Mouse (Mus musculus): ENCODE results near the gene Olfr876. TPM values are rescaled to one million over a fixed set of nuclear protein-coding genes. Genes with fewer than 3 reads are reported as not detected.
A peak's percentile ranks its signal among the peaks of the same experiment; 100 is the strongest.
"Not testable (repeated sequence)": the region's sequence is repeated elsewhere in the genome, so short reads cannot be mapped to it uniquely, and the experiment has no call there.

Olfr876 gene
- not detected in 2 replicates for total RNA-seq (2014; rRNA removed)
- not detected in 2 replicates for polyA plus RNA-seq (2015; fragmentation: Nextera tagmentation; extraction: Ambion mirVana)

DNA sequence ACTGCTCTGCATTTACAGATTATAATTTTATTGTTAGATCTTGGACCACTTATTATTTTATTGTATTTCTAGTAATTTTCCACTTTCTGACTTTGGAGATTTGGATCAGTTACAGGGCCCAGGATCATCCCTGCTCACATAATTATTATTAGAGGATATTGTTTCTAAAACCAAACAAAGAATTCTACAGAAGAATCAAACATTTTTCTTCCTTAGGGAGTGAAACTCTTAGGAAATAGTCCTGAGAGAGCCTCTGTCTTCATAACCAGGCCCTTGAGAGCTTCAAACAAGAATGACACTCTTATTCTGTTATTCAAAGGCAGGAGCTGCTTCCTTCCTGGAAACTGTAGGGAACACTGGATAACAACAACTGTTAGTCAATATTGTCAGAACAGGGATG, at the start of gene Olfr876:
TSS of gene Olfr876 (plus strand) at position 301 of the 400 bp plus-strand sequence.
- no peak for TF ChIP-seq CTCF (IDR thresholded peaks at IDR 0.05; ENCODE audit: low read depth)
- no peak for DNase-seq (ENCODE audit: low spot score)
- H3K4me3 ChIP-seq (ENCODE audit: low read length): no peak within 1 kb of the TSS
- no peaks in the 10 kb centered on the region for H3K27me3 ChIP-seq (ENCODE audit: insufficient read depth, low read length)
- H3K4me1 ChIP-seq (ENCODE audit: insufficient read depth, low read length): no peaks in the 10 kb centered on the region
- ATAC-seq: no peak
- H3K9me3 ChIP-seq (ENCODE audit: low read length): no peaks in the 10 kb centered on the region
- no peak within 1 kb of the TSS for H3K4me2 ChIP-seq (ENCODE audit: low read depth, low read length)
- H3K27ac ChIP-seq: no peak within 1 kb of the TSS
- H3K9ac ChIP-seq (replicated peaks; ENCODE audit: low read length): no peak within 1 kb of the TSS
- no peaks in the 10 kb centered on the region for H3K36me3 ChIP-seq (ENCODE audit: insufficient read depth, low read length)

DNA sequence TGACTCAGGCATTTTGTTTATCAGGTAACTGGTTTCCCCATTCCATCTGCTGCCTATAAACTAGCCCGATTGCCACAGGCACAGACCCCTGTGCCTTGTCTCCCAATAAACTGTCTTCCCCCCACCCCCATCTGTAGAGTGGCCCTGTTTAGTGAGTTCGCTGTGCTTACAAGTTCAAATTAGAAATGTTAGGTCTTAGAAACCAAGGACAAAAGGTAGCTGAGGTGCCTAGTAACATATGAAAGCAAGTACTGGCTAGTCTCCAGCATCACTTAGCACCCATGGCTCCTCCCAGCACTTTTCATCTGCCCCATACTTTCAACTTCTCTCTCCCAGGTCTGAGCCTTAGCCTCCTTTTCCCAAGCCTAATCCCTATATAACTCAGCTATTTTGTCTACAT, 41.1 kb upstream of the Olfr876 start:
- no peak overlapping the region for H3K9ac ChIP-seq (replicated peaks; ENCODE audit: low read length)
- no peak overlapping the region for H3K27ac ChIP-seq
- peak; percentile 1 for DNase-seq (ENCODE audit: low spot score)
- no peak overlapping the region for H3K4me2 ChIP-seq (ENCODE audit: low read depth, low read length)
- H3K36me3 ChIP-seq (ENCODE audit: insufficient read depth, low read length): no peaks in the 10 kb centered on the region
- no peak overlapping the region for H3K4me3 ChIP-seq (ENCODE audit: low read length)
- 53% methylated on average over 2 of the region's 2 CpGs for WGBS
- H3K27me3 ChIP-seq (ENCODE audit: insufficient read depth, low read length): no peaks in the 10 kb centered on the region
- no peaks in the 10 kb centered on the region for H3K4me1 ChIP-seq (ENCODE audit: insufficient read depth, low read length)
- no peak for ATAC-seq
- H3K9me3 ChIP-seq (ENCODE audit: low read length): no peaks in the 10 kb centered on the region
- no peak for TF ChIP-seq CTCF (IDR thresholded peaks at IDR 0.05; ENCODE audit: low read depth)

DNA sequence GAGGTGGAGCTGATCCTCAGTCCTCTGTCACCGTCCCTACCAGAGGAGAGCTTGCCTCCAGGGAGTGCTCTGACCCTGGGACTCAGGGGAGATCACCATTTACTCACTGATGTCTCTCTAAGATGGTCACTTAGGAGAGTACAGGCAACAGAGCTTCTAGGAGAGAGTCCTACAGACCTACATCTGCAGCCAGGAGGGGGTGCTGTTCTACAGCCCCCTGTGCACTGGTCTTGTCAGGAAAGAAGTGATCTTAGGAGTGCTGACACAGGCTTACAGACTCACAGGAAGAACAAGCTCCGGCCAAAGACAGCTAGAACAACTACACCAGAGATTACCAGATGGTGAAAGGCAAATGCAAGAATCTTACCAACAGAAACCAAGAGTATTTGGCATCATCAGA, 40.3 kb upstream of the Olfr876 start:
- H3K4me1 ChIP-seq (ENCODE audit: insufficient read depth, low read length): no peaks in the 10 kb centered on the region
- H3K36me3 ChIP-seq (ENCODE audit: insufficient read depth, low read length): no peaks in the 10 kb centered on the region
- no peaks in the 10 kb centered on the region for H3K27me3 ChIP-seq (ENCODE audit: insufficient read depth, low read length)
- 71% methylated on average over 2 of the region's 2 CpGs for WGBS
- ATAC-seq (no peak), DNase-seq (ENCODE audit: low spot score) (no peak)
- TF ChIP-seq CTCF (IDR thresholded peaks at IDR 0.05; ENCODE audit: low read depth): peak; percentile 32; the same call in 1 of the 2 replicates
- H3K9ac ChIP-seq (replicated peaks; ENCODE audit: low read length): no peak overlapping the region
- H3K27ac ChIP-seq: no peak overlapping the region
- H3K4me2 ChIP-seq (ENCODE audit: low read depth, low read length): no peak overlapping the region
- H3K4me3 ChIP-seq (ENCODE audit: low read length): no peak overlapping the region
- no peaks in the 10 kb centered on the region for H3K9me3 ChIP-seq (ENCODE audit: low read length)

DNA sequence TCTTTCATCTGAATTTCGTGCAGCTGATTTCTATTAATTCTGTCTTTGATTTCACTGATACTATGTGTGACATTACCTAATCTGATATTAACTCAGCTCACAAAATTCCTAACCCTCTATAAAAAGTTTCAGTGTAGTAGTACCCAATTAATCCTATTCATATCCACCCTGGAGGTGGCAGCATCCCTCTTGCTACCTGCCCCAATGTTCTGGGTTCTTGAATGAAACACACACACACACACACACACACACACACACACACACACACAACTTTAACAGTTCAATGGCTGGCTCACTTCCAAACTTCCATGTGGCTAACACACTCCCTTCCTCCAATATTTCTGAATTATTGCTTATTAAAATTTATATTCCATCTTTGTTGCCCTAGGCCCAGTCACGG, 32.2 kb upstream of the Olfr876 start:
- Histone ChIP-seq H3K36me3 (ENCODE audit: insufficient read depth, low read length) (no peaks in the 10 kb centered on the region), H3K4me3 (ENCODE audit: low read length) (no peak overlapping the region), H3K4me1 (ENCODE audit: insufficient read depth, low read length) (no peaks in the 10 kb centered on the region), H3K9me3 (ENCODE audit: low read length) (no peaks in the 10 kb centered on the region), H3K9ac (replicated peaks; ENCODE audit: low read length) (no peak overlapping the region), H3K27ac (no peak overlapping the region), H3K4me2 (ENCODE audit: low read depth, low read length) (no peak overlapping the region), H3K27me3 (ENCODE audit: insufficient read depth, low read length) (no peaks in the 10 kb centered on the region)
- no peak for TF ChIP-seq CTCF (IDR thresholded peaks at IDR 0.05; ENCODE audit: low read depth)
- 80% methylated on average over 2 of the region's 2 CpGs for WGBS
- ATAC-seq (no peak), DNase-seq (ENCODE audit: low spot score) (no peak)

DNA sequence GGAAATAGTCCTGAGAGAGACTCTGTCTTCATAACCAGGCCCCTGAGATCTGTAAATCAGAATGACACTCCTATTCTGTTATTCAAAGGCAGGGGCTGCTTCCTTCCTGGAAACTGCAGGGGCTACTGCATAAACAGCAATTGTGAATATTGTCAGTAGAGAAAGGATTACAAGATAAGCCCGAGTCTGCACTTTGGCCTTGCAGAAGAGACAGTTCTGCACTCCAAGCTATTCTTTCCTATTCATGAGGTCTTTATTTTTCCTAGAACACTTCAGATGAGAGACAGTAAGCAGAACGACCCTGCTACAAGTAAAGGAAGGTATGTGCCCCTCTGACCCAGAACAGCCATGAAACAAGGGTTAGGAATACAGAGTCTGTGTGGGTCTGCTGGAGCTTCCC, 31.1 kb upstream of the Olfr876 start, which contains the start of gene Olfr875:
TSS of gene Olfr875 (plus strand) at position 99 of the 400 bp plus-strand sequence.
- no peaks in the 10 kb centered on the region for H3K27me3 ChIP-seq (ENCODE audit: insufficient read depth, low read length)
- H3K27ac ChIP-seq: no peak within 1 kb of the TSS
- no peaks in the 10 kb centered on the region for H3K9me3 ChIP-seq (ENCODE audit: low read length)
- no peaks in the 10 kb centered on the region for H3K36me3 ChIP-seq (ENCODE audit: insufficient read depth, low read length)
- WGBS: 35% methylated on average over 2 of the region's 2 CpGs
- TF ChIP-seq CTCF (IDR thresholded peaks at IDR 0.05; ENCODE audit: low read depth): no peak
- H3K4me1 ChIP-seq (ENCODE audit: insufficient read depth, low read length): no peaks in the 10 kb centered on the region
- H3K4me3 ChIP-seq (ENCODE audit: low read length): no peak within 1 kb of the TSS
- no peak within 1 kb of the TSS for H3K4me2 ChIP-seq (ENCODE audit: low read depth, low read length)
- H3K9ac ChIP-seq (replicated peaks; ENCODE audit: low read length): no peak within 1 kb of the TSS
- DNase-seq (ENCODE audit: low spot score) (no peak), ATAC-seq (no peak)

DNA sequence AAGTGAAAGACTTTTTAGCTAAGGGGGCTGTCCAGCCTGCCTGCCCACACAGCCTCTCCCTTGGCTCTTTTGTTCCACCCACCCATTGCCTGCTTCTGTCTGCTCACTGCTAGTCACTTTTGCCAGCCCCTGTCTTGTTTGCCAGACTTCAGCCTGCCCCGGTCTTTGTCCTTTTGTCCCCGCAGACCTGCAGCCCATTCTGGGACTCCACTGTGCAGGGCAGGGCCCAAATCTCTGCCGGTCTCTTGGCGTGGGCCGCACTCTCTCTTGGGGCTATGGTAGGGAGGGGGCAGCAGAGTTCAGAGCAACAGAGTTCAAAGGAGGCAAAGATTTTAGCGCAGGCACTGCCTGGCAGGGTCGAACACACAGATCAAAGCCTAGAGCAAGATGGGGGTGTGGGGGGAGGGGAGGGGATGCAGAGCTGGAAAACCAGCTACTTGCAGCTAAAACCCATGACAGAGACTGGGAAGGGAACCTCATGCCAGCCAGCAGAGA, 20.0 kb upstream of the Olfr876 start:
- no peak overlapping the region; the same call in 1 of the 2 replicates for H3K9ac ChIP-seq (replicated peaks; ENCODE audit: low read length)
- DNase-seq (ENCODE audit: low spot score) (peak; percentile 57), ATAC-seq (peak; percentile 91)
- H3K4me2 ChIP-seq (ENCODE audit: low read depth, low read length): peak overlapping the region; percentile 58
- peak overlapping the region; percentile 46; the same call in 1 of the 2 replicates for H3K27ac ChIP-seq
- peak overlapping the region; percentile 23 for H3K4me3 ChIP-seq (ENCODE audit: low read length)
- no peaks in the 10 kb centered on the region for H3K27me3 ChIP-seq (ENCODE audit: insufficient read depth, low read length)
- TF ChIP-seq CTCF (IDR thresholded peaks at IDR 0.05; ENCODE audit: low read depth): no peak
- WGBS: 1% methylated on average over 7 of the region's 7 CpGs
- no peaks in the 10 kb centered on the region for H3K36me3 ChIP-seq (ENCODE audit: insufficient read depth, low read length)
- peaks cover 5% of the 10 kb centered on the region; the same call in 1 of the 2 replicates for H3K4me1 ChIP-seq (ENCODE audit: insufficient read depth, low read length)
- no peaks in the 10 kb centered on the region for H3K9me3 ChIP-seq (ENCODE audit: low read length)

DNA sequence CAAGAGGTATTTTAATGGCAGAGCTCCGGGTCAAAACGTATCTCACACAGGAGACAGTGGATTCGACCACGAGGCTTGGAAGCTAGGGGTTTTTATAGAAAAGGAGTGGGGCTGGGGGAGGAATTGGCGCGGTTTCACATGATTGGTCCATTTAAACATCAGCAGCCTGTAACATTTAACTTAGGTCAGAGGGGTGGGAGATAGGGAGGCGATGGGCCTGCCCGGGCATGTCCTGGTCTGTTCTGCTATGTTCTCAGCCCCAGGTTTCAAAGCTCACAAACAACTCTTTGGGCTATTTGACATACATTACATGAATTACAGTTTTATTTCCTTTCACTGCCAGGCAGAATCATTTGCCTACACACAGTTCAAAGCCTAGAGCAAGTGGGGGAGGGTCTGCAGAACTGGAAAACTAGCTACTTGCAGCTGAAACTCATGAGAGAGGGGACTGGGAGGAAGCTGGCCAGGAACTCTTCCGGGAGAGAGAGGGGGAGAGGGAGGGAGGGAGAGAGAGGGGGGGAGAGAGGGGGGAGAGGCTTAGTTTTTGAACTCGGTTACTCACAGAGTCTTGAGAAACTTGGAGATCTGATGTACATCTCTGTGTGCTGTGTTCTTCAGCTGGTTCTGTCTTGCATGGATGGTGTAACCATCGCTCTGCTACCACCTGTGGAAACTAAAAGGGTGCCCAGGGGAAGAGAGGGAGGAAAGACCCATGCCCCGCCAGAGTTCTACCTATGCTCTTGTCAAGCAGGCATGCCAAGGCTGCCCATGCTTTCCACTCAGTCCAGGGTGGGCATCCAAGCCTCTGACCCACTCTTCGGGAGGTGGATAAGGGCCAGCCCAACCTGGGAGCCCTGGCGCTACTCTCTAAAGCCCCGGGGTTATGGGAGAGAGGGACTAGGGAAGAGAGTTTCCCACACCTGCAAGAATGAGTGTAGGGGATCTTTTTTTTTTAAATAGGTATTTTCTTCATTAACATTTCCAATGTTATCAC, 19.1 kb upstream of the Olfr876 start:
- H3K27ac ChIP-seq: peak overlapping the region; percentile 46; the same call in 1 of the 2 replicates
- H3K9me3 ChIP-seq (ENCODE audit: low read length); H3K4me3 ChIP-seq (ENCODE audit: low read length); H3K9ac ChIP-seq (replicated peaks; ENCODE audit: low read length); H3K4me1 ChIP-seq (ENCODE audit: insufficient read depth, low read length); H3K36me3 ChIP-seq (ENCODE audit: insufficient read depth, low read length); H3K27me3 ChIP-seq (ENCODE audit: insufficient read depth, low read length): not testable (repeated sequence)
- WGBS: 56% methylated on average over 10 of the region's 15 CpGs
- H3K4me2 ChIP-seq (ENCODE audit: low read depth, low read length): peak overlapping the region; percentile 58
- DNase-seq (ENCODE audit: low spot score): peak; percentile 8
- ATAC-seq: peak; percentile 61; the same call in 1 of the 2 replicates

All from hindbrain, postnatal 0 days (tissue).